Mouse (Mus musculus): ENCODE data around the gene Pcgf5.

DNA sequence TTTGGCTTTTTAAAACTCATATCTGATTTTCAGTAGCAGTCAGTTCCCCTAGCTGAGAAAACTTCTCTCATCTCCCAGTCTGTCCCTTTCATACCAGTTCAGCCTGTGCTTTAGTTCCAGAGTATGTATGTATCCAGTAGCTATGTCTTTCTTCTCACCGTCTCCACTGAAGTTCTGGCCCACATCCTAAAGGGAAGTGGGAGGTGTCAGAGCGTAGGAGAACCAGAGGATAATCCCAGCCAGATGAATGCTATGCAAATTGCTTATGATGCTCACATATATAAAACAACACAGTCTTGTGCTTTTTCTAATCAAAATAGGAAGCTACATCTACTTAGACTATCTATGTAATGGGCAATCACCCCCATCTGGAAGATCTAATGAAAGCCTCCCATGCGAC is 27.0 kb upstream of the Pcgf5 start:
- TF ChIP-seq EP300 (optimal IDR thresholded peaks at IDR 0.05), result no peak
- no peak for TF ChIP-seq CTCF (IDR thresholded peaks at IDR 0.05; ENCODE audit: low read depth)

Measured in stomach, postnatal 0 days (tissue).